Mouse (Mus musculus): Measurements from ENCODE around the gene Mtmr12.
A peak's percentile ranks its signal among the peaks of the same experiment; 100 is the strongest.

Mtmr12 gene

DNA sequence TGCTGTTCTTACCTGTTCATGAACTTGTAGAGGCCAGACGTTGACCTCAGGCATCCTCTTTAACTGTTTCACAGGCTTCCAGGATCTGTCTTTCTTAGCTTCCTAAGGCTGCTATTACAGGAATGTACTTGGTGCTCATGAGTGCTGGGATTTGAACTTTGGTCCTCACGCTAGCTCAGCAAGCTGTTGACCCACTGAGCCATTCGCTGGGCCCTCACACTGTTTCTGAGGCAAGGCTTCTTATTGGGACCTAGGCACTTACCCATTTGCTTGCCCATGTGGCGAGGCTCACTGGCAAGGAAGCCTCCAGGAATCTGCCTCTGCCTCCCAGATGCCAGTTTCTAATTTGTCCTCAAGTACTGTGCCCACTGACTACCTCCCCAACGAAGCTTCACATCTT, 115.1 kb downstream of the Mtmr12 start:
- DNase-seq (ENCODE audit: extremely low spot score, low read depth, low spot score): no peak

DNA sequence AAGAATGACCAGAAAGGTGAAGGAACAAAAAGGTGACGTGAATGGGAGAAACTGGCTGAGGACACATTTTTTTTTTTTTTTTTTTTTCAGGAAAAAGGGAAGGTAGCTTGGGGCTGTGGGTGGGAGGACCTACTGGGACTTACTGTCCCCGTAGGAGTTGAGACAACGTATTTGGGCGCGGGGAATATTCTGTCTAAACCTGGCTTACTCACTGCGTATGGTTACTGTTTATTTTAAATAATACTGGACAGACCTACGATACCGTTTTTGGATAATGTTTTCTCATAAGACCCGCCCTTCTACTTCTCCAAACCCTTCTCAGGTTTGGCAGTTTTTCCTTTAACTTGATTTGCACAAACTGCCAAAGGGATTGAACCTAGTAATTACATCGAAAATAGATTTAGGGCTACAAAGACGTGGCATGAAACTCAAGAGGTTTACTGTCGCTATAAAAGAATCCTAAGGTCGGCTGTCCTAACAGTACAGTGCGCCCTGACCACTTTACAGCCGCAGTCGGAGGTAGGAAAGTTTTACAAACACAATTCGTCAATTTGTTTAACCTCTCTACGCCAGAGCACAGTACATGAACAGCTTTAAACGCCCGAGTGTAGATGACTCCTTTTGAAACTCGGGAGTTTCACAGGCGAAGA, 115.7 kb downstream of the Mtmr12 start:
- DNase-seq (ENCODE audit: extremely low spot score, low read depth, low spot score): peak; percentile 5

DNA sequence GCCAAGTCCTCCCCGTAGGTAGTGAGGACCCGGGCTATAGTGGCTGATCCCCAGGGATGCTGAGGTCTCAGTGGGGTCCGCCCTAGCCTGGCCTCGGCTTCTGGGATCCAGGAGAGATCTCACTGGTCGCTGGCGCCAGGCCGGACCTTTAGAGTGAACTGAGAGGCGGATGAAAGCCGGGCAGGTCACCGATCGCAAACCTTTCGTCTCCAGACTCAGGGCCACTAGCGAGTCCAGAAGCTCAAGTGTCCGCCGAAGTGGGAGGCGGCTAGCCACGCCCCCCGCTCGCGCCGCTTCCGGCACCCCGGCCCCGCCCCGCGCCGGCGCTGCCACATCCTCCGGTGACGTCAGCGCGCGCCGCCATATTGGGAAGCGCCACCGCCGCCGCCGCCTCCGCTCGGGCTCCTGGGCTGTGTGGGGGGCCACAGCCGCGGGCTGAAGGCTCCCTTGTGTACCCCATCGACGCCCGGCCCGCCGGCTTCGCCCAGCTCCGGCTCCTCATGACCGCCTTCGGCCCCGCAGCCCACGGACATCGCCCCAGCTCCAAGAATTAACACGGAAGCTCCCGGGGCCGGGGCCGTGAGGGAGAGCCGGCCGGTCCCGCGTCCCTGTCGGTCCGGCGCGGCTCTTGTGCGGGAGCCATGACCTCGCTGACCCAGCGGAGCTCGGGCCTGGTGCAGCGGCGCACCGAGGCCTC, 116.4 kb downstream of the Mtmr12 start, which contains the start of gene Golph3:
TSS of gene Golph3 (plus strand) at position 360 of the 697 bp plus-strand sequence.
- peak; percentile 50 for DNase-seq (ENCODE audit: extremely low spot score, low read depth, low spot score)

DNA sequence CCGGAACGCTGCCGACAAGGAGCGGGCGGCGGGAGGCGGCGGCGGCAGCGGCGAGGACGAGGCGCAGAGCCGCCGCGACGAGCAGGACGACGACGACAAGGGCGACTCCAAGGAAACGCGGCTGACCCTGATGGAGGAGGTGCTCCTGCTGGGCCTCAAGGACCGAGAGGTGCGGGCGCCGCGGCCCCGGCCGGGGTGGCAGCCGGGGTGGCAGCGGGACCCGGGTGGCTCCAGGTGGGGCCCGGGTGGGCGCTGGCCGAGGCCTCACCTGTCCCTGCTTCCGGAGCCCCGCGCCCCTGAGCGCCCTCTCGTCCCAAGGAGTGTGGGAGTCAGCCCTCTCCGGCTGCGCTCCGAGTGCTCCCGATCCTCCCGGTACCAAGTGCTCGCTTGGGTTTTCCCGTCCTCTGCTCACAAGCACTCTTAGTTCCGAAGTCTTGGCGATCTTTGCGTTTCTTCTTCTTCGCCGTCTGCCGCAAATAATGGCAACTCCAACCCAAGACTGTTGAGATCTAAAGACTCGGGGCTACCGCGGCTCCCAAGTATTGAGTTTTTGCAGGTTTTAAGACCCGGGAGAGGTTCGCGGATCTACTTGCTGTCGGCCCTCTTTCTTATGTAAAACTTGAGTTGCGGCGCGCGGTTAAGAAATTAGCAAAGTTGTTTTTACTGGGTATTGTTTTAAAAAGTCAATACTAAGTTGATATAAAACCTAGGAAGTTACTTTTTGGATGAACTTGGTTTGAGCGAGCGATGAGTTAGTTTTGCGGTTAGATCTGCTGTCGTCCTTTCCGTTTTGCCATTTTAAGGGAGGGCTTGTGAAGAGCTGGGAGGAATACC, 117.2 kb downstream of the Mtmr12 start, which contains the start of gene 1810049J17Rik:
TSS of gene 1810049J17Rik (minus strand) at position 112 of the 834 bp plus-strand sequence.
- peak; percentile 5 for DNase-seq (ENCODE audit: extremely low spot score, low read depth, low spot score)

GRCm38 (mm10) chr15:12322676-12323402, 118.0 kb downstream of the Mtmr12 start:
- DNase-seq (ENCODE audit: extremely low spot score, low read depth, low spot score): peak; percentile 10

Measured in hindlimb bud, embryonic 11.5 days (tissue).